Mouse (Mus musculus) kidney, postnatal 10 days (tissue): ENCODE measurements around the gene Aff3.

Experiments used
- DNase-seq: peaks from one replicate; pipeline ENCODE4 v3.0.0; 2021; ENCODE audit warnings: mixed read lengths

Gene Aff3

GRCm38 (mm10) chr1:38536929-38537540 lies 127.7 kb downstream of the Aff3 start:
- no peak for DNase-seq

- no peak for DNase-seq
Measured at GRCm38 (mm10) chr1:38532581-38532980, 132.2 kb downstream of the Aff3 start.

GRCm38 (mm10) chr1:38528607-38529006 lies 136.1 kb downstream of the Aff3 start:
- no peak for DNase-seq

- no peak for DNase-seq
Measured at GRCm38 (mm10) chr1:38526568-38526967, 138.2 kb downstream of the Aff3 start.

- DNase-seq = no peak
Measured at GRCm38 (mm10) chr1:38521651-38522050, 143.1 kb downstream of the Aff3 start.

GRCm38 (mm10) chr1:38516225-38516624 lies 148.5 kb downstream of the Aff3 start:
- DNase-seq = no peak

GRCm38 (mm10) chr1:38514634-38515011 lies 150.1 kb downstream of the Aff3 start:
- DNase-seq = no peak

- DNase-seq = no peak
Measured at GRCm38 (mm10) chr1:38513970-38514633, 150.7 kb downstream of the Aff3 start.

GRCm38 (mm10) chr1:38512258-38513081 lies 152.3 kb downstream of the Aff3 start:
- no peak for DNase-seq

GRCm38 (mm10) chr1:38511076-38511475 lies 153.7 kb downstream of the Aff3 start:
- no peak for DNase-seq

GRCm38 (mm10) chr1:38509301-38509700 lies 155.5 kb downstream of the Aff3 start:
- no peak for DNase-seq

- DNase-seq = no peak
Measured at GRCm38 (mm10) chr1:38507636-38508179, 157.0 kb downstream of the Aff3 start.

GRCm38 (mm10) chr1:38506396-38506795 lies 158.4 kb downstream of the Aff3 start:
- no peak for DNase-seq

GRCm38 (mm10) chr1:38503431-38504089 lies 161.2 kb downstream of the Aff3 start:
- no peak for DNase-seq

GRCm38 (mm10) chr1:38502797-38503196 lies 162.0 kb downstream of the Aff3 start:
- DNase-seq = no peak

GRCm38 (mm10) chr1:38501231-38501630 lies 163.5 kb downstream of the Aff3 start:
- no peak for DNase-seq

- no peak for DNase-seq
Measured at GRCm38 (mm10) chr1:38499500-38499899, 165.3 kb downstream of the Aff3 start.

- no peak for DNase-seq
Measured at GRCm38 (mm10) chr1:38497576-38497975, 167.2 kb downstream of the Aff3 start.

GRCm38 (mm10) chr1:38496886-38497528 lies 167.7 kb downstream of the Aff3 start:
- DNase-seq = no peak

GRCm38 (mm10) chr1:38495284-38495683 lies 169.5 kb downstream of the Aff3 start:
- DNase-seq = no peak

- no peak for DNase-seq
Measured at GRCm38 (mm10) chr1:38489733-38490132, 175.0 kb downstream of the Aff3 start.

GRCm38 (mm10) chr1:38488667-38489210 lies 176.0 kb downstream of the Aff3 start:
- DNase-seq = no peak
